Mouse (Mus musculus): ENCODE results near the gene Eif1. TPM values are rescaled to one million over a fixed set of nuclear protein-coding genes. Genes with fewer than 3 reads are reported as not detected.

The Eif1 gene
- 74.0 and 83.2 TPM in 2 replicates for polyA plus RNA-seq (2012; rRNA removed)

DNA sequence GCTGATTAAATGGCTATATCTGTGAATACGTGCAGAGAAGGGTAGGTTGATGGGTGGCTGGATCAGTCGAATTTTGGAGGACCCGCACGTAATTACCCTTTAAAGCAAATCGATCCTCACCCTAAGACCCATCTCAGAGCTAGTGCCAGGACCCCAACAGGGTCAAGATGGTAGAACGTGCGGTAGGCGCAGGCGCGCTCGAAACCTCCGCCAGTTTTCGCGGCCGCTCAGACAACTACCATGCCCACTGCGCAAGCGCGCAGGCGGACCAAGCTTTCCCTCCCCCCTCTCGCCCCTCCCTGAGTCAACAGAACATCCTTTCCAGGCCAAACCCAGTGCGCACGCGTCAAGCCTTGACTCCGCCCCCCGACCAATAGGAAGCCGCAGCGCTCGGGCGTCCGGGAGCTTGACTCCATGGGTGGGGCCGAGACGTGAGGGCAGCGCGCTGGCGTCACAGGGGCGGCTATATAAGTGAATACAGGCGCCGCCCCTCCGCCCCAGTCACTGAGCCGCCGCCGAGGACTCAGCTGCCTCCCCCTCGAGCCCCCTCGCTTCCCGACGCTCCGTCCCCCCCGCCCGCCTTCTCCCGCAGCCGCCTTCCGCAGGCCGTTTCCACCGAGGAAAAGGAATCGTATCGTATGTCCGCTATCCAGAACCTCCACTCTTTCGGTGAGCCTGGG lies at the start of gene Eif1:
TSS of gene Eif1 (plus strand) at position 394 of the 680 bp plus-strand sequence.
- Histone ChIP-seq H3K27ac (ENCODE audit: insufficient read depth, low read length) (peak within 1 kb of the TSS; percentile 97), H3K4me1 (ENCODE audit: control insufficient read depth, insufficient read depth, insufficient read length) (no peaks in the 10 kb centered on the region), H3K27me3 (ENCODE audit: control insufficient read depth, insufficient read depth, low read length) (no peaks in the 10 kb centered on the region), H3K4me3 (ENCODE audit: extremely low read depth, insufficient read depth, insufficient read length) (peak within 1 kb of the TSS; percentile 82), H3K36me3 (ENCODE audit: control insufficient read depth, insufficient read depth, low read length) (peaks cover 14% of the 10 kb centered on the region)
- DNase-seq (ENCODE audit: low read depth in 1 of 2, low spot score in 2 of 2): peak; percentile 99 to 100
- under 1% methylated on average over 52 of the region's 58 CpGs for whole genome bisulfite sequencing
- TF ChIP-seq POLR2A (IDR thresholded peaks at IDR 0.05; ENCODE audit: low read depth, low read length) (peak; percentile 74), CTCF (IDR thresholded peaks at IDR 0.05; ENCODE audit: extremely low read depth, insufficient read depth, insufficient read length, insufficient replicate concordance) (no peak)

DNA sequence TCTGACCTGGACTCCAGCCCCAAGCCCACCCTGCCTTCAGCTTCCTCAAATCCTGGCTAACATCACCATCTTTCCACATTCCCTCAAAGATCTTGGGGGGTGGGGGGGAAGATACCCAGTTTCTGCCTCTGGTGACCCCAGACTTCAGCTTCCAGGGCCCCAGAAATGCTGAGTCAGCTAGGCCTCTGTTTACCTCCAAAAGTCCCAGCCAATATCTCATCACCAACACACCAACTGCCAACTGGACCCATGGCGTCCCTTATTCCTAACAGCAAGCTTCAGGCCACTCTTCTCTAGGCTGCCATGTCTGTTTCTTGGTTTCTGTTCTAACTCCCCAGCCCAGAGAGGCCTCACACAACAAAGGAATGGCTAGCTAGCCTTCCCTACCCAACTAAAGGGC lies 47.8 kb upstream of the Eif1 start:
- Histone ChIP-seq H3K27me3 (ENCODE audit: control insufficient read depth, insufficient read depth, low read length) (no peaks in the 10 kb centered on the region), H3K4me1 (ENCODE audit: control insufficient read depth, insufficient read depth, insufficient read length) (no peaks in the 10 kb centered on the region), H3K36me3 (ENCODE audit: control insufficient read depth, insufficient read depth, low read length) (no peaks in the 10 kb centered on the region), H3K27ac (ENCODE audit: insufficient read depth, low read length) (no peak overlapping the region), H3K4me3 (ENCODE audit: extremely low read depth, insufficient read depth, insufficient read length) (no peak overlapping the region)
- DNase-seq (ENCODE audit: low read depth in 1 of 2, low spot score in 2 of 2): no peak
- 88% methylated on average over 1 of the region's 1 CpGs for WGBS
- no peak for TF ChIP-seq POLR2A (IDR thresholded peaks at IDR 0.05; ENCODE audit: low read depth, low read length)
- TF ChIP-seq CTCF (IDR thresholded peaks at IDR 0.05; ENCODE audit: extremely low read depth, insufficient read depth, insufficient read length, insufficient replicate concordance): no peak

DNA sequence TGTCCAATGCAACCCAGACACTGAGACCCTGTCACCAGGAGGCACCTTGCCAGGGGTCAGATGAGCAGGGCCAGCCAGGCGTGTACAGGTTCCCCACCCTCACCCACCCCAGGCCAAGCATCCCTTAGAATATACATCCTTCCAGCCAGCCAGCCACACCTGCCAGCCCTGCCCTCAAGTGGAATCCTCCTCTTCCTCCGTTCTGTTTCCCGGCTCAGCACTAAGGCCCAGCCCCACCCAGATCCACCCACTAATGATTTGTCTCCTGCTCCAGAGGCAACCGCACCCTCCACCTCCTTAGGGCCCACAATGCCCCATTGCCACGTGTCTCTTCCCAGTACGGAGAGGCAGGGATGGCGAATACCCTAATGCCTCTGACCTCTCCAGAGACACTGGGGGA lies 45.0 kb upstream of the Eif1 start:
- Histone ChIP-seq H3K4me1 (ENCODE audit: control insufficient read depth, insufficient read depth, insufficient read length) (no peaks in the 10 kb centered on the region), H3K27me3 (ENCODE audit: control insufficient read depth, insufficient read depth, low read length) (no peaks in the 10 kb centered on the region), H3K36me3 (ENCODE audit: control insufficient read depth, insufficient read depth, low read length) (no peaks in the 10 kb centered on the region), H3K27ac (ENCODE audit: insufficient read depth, low read length) (no peak overlapping the region), H3K4me3 (ENCODE audit: extremely low read depth, insufficient read depth, insufficient read length) (no peak overlapping the region)
- DNase-seq (ENCODE audit: low read depth in 1 of 2, low spot score in 2 of 2): no peak
- 88% methylated on average over 7 of the region's 7 CpGs for WGBS
- TF ChIP-seq POLR2A (IDR thresholded peaks at IDR 0.05; ENCODE audit: low read depth, low read length): no peak
- TF ChIP-seq CTCF (IDR thresholded peaks at IDR 0.05; ENCODE audit: extremely low read depth, insufficient read depth, insufficient read length, insufficient replicate concordance): no peak

DNA sequence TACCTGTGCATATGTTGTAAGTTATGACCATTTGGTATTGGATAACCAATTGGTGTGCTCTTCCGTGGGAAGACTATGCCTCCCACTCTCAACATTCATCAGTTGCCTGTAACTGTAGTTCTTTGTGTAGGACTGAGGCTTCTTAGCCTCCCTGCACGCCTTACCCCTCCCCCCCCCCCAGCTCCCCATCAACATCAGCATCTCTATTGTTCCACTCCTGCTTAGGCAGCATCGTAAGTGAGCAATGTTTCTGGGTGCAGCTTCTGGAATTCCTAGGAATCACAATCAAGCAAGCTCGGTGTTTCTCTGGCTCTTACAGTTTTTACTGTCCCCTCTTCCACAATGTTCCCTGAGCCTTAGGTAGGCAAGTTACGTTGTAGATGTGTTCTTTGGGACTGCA lies 44.2 kb upstream of the Eif1 start:
- no peak for DNase-seq (ENCODE audit: low read depth in 1 of 2, low spot score in 2 of 2)
- no peak for TF ChIP-seq POLR2A (IDR thresholded peaks at IDR 0.05; ENCODE audit: low read depth, low read length)
- TF ChIP-seq CTCF (IDR thresholded peaks at IDR 0.05; ENCODE audit: extremely low read depth, insufficient read depth, insufficient read length, insufficient replicate concordance): no peak
- no peaks in the 10 kb centered on the region for H3K4me1 ChIP-seq (ENCODE audit: control insufficient read depth, insufficient read depth, insufficient read length)
- WGBS: 70% methylated on average over 5 of the region's 5 CpGs
- no peak overlapping the region for H3K4me3 ChIP-seq (ENCODE audit: extremely low read depth, insufficient read depth, insufficient read length)
- H3K36me3 ChIP-seq (ENCODE audit: control insufficient read depth, insufficient read depth, low read length): no peaks in the 10 kb centered on the region
- no peak overlapping the region for H3K27ac ChIP-seq (ENCODE audit: insufficient read depth, low read length)
- H3K27me3 ChIP-seq (ENCODE audit: control insufficient read depth, insufficient read depth, low read length): no peaks in the 10 kb centered on the region

DNA sequence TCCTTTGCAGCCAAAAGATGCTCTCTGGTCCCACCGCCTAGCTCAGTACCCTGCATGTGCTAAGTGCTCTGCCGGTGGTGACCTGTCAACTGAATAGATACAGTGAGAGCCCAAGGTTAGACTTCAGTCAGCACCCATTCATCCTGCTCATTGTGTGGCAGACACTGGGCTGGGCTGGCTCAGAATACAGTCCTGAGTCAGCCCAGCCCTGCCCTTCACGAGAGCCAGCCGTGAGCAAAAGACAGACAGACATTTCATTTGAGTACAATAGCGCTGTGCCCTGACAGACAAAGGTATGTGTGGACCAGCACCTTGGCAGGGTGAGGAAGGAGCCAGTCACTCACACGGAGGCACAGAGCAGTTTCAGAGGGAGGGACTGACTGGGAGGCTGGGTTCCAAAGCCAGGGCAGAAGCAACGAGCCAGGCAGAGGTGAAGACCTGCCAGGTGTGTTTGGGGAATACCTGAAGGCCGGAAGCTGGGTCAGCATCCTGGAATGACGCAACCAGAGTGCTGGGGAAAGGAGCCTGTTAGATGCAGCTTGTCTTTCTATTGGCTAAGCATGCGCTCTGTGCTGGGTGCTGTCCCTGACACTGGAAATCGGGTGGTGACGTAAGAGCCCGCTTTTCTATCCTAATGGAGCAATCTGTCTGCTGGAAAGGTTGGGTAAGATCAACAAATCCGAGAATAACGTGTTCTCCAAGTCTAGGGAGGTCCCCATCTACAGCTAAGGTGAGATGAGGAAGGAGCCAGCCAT lies 41.8 kb upstream of the Eif1 start:
- 69% methylated on average over 15 of the region's 15 CpGs for WGBS

DNA sequence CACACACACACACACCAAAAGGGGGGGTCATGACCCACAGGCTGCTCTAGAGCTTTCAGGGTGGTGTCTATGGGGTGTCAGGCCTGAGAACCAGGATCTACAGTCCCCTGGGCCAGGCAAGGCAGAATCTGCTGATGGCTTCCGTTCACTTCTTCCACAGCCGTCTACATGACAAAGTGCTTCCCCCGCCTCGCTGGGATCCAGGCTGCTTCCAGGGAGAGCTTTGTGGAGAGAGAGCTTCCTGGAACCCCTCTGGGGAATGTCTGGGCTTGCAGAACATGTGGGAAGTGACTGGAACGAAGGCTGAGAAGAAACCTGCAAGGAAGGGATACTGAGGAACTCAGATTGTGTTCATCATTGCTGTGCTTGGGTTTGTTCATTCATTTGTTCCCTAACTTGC lies 40.9 kb upstream of the Eif1 start:
- WGBS: 44% methylated on average over 5 of the region's 5 CpGs
- no peak for DNase-seq (ENCODE audit: low read depth in 1 of 2, low spot score in 2 of 2)
- no peak overlapping the region for H3K4me3 ChIP-seq (ENCODE audit: extremely low read depth, insufficient read depth, insufficient read length)
- no peaks in the 10 kb centered on the region for H3K36me3 ChIP-seq (ENCODE audit: control insufficient read depth, insufficient read depth, low read length)
- H3K27ac ChIP-seq (ENCODE audit: insufficient read depth, low read length): no peak overlapping the region
- TF ChIP-seq CTCF (IDR thresholded peaks at IDR 0.05; ENCODE audit: extremely low read depth, insufficient read depth, insufficient read length, insufficient replicate concordance) (no peak), POLR2A (IDR thresholded peaks at IDR 0.05; ENCODE audit: low read depth, low read length) (no peak)
- no peaks in the 10 kb centered on the region for H3K27me3 ChIP-seq (ENCODE audit: control insufficient read depth, insufficient read depth, low read length)
- no peaks in the 10 kb centered on the region for H3K4me1 ChIP-seq (ENCODE audit: control insufficient read depth, insufficient read depth, insufficient read length)

More for the DNA sequence above, 41.8 kb upstream of the Eif1 start:
- Histone ChIP-seq H3K36me3 (ENCODE audit: control insufficient read depth, insufficient read depth, low read length) (no peaks in the 10 kb centered on the region), H3K4me3 (ENCODE audit: extremely low read depth, insufficient read depth, insufficient read length) (no peak overlapping the region), H3K27me3 (ENCODE audit: control insufficient read depth, insufficient read depth, low read length) (no peaks in the 10 kb centered on the region), H3K4me1 (ENCODE audit: control insufficient read depth, insufficient read depth, insufficient read length) (no peaks in the 10 kb centered on the region), H3K27ac (ENCODE audit: insufficient read depth, low read length) (no peak overlapping the region)
- TF ChIP-seq CTCF (IDR thresholded peaks at IDR 0.05; ENCODE audit: extremely low read depth, insufficient read depth, insufficient read length, insufficient replicate concordance) (no peak), POLR2A (IDR thresholded peaks at IDR 0.05; ENCODE audit: low read depth, low read length) (no peak)
- DNase-seq (ENCODE audit: low read depth in 1 of 2, low spot score in 2 of 2): no peak
